Mouse (Mus musculus) limb, embryonic 15.5 days (tissue): ENCODE measurements around the gene Rnf43. TPM values are rescaled to one million over a fixed set of nuclear protein-coding genes. Genes with fewer than 3 reads are reported as not detected.

Experiments
- ATAC-seq: fragments of 200-750 bp; cut with Nextera tagmentation; 2 replicates; pipeline ENCODE4 v1.8.0; 2017; ENCODE audit warnings: low read depth, moderate TSS enrichment; ENCODE audit not compliant: insufficient number of reproducible peaks, low FRiP score, low TSS enrichment
- H3K27ac ChIP-seq: fragments of 300-500 bp; sonication (generic); 2 replicates; pipeline ENCODE4 v1.5.1; 2015; ENCODE audit warnings: moderate library complexity, mild to moderate bottlenecking, inconsistent platforms
- H3K27me3 ChIP-seq: fragments of 300-500 bp; sonication (generic); 2 replicates; pipeline ENCODE4 v1.6.1; 2015; ENCODE audit warnings: inconsistent platforms
- H3K36me3 ChIP-seq: fragments of 300-500 bp; sonication (generic); 2 replicates; pipeline ENCODE4 v1.6.1; 2015; ENCODE audit warnings: inconsistent platforms
- H3K4me1 ChIP-seq: fragments of 300-500 bp; sonication (generic); 2 replicates; pipeline ENCODE4 v1.6.1; 2015; ENCODE audit warnings: inconsistent platforms
- H3K4me2 ChIP-seq: fragments of 300-500 bp; sonication (generic); 2 replicates; pipeline ENCODE4 v1.6.1; 2015; ENCODE audit warnings: mild to moderate bottlenecking, inconsistent platforms
- H3K4me3 ChIP-seq: fragments of 300-500 bp; sonication (generic); 2 replicates; pipeline ENCODE4 v1.5.1; 2015; ENCODE audit warnings: mild to moderate bottlenecking, inconsistent platforms
- H3K9ac ChIP-seq: fragments of 300-500 bp; sonication (generic); 2 replicates; pipeline ENCODE4 v1.6.1; 2015; ENCODE audit warnings: inconsistent platforms
- H3K9me3 ChIP-seq: fragments of 300-500 bp; sonication (generic); 2 replicates; pipeline ENCODE4 v1.6.1; 2016; ENCODE audit warnings: inconsistent platforms
- WGBS: fragments of 180-500 bp; shearing (Covaris S2); methylation state at CpG from one replicate; pipeline ENCODE4 v1.1.7; 2015; 5-methylcytosine and 5-hydroxymethylcytosine counted together
- polyA plus RNA-seq: library from polyadenylated mRNA; unstranded; fragments of >200 nt; fragmentation: Nextera tagmentation; extraction: Ambion mirVana; gene quantifications from 2 replicates; pipeline ENCODE4 v1.2.1, GENCODE M21; 2015

Gene Rnf43
- polyA plus RNA-seq, 1 experiment from 2014 or later, result 9.3 TPM

DNA sequence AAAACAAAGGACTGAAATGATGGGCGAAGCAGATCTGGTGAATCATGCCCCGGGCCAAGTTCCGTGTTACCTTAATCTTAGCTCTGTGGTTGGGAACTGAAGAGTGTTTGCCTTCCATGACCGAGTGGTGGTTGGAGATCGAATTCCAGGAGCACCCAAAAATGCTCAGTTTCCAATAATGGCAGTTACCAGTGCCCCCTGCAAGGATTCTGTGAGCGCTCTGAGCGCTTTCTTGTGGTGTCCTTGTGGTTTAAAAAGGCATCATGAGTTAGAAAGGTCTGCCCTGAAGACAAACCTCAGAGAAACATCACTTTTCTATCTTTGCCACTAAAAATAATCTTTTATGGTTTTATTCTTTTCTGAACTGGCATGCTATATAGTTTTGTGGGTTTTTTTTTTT lies 16.5 kb downstream of the Rnf43 start:
- WGBS, result 68% methylated on average over 7 of the region's 7 CpGs
- no peak for ATAC-seq

DNA sequence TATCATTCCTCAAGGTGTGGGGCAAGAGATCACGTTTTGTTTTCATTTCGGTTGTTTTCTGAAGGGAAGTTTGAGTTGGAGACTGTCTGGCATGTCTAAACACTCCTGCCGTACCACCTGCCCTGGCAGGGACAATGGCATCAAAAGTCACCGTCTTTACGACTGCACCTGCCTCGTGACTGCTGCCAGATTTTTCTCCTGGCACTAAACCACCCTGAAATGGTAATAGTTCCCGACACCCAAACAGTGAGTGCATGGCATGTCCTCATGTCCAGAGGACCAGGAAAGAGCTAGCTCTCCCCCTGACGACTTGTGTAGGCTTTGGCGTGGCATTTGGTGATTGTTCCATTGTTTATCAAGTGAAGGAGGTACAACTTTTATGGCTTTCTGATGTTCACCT lies 18.3 kb downstream of the Rnf43 start:
- H3K27me3 ChIP-seq, result no peaks in the 10 kb centered on the region
- H3K4me1 ChIP-seq, result no peaks in the 10 kb centered on the region
- H3K9ac ChIP-seq, result no peak overlapping the region
- H3K9me3 ChIP-seq, result no peaks in the 10 kb centered on the region
- WGBS, result 68% methylated on average over 9 of the region's 9 CpGs
- no peak overlapping the region for H3K27ac ChIP-seq
- H3K36me3 ChIP-seq, result no peaks in the 10 kb centered on the region
- ATAC-seq, result no peak
- no peak overlapping the region for H3K4me2 ChIP-seq
- H3K4me3 ChIP-seq, result no peak overlapping the region

More for the DNA sequence above, 16.5 kb downstream of the Rnf43 start:
- Histone ChIP-seq H3K27ac (no peak overlapping the region), H3K4me3 (no peak overlapping the region), H3K9ac (no peak overlapping the region), H3K27me3 (no peaks in the 10 kb centered on the region), H3K4me1 (no peaks in the 10 kb centered on the region), H3K36me3 (no peaks in the 10 kb centered on the region), H3K9me3 (no peaks in the 10 kb centered on the region), H3K4me2 (no peak overlapping the region)

DNA sequence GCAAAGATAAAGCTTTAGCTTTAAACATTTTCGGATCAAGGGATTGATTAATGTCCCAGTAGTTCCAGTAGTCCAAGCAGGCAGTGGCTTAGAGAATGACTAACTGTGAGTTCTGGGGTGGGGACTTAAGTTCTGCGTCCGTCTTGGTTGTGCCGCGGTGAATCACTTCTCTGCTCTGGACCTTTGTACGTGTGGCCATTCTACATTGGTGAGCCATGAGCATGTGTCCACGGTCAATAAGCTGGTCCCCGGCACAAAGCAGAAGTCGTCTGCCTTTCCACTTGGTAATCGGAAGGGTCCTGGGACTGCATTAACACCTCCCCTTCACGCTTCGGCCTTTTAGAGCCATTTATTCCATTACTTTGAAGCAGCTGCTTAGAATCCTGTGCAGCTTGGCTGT lies 19.6 kb downstream of the Rnf43 start:
- 57% methylated on average over 12 of the region's 12 CpGs for WGBS
- peak overlapping the region; percentile 54; the same call in 1 of the 2 replicates for H3K27ac ChIP-seq
- H3K9ac ChIP-seq, result no peak overlapping the region
- H3K36me3 ChIP-seq, result no peaks in the 10 kb centered on the region
- ATAC-seq, result no peak
- H3K9me3 ChIP-seq, result no peaks in the 10 kb centered on the region
- H3K27me3 ChIP-seq, result no peaks in the 10 kb centered on the region
- no peaks in the 10 kb centered on the region for H3K4me1 ChIP-seq
- no peak overlapping the region for H3K4me2 ChIP-seq
- no peak overlapping the region for H3K4me3 ChIP-seq

DNA sequence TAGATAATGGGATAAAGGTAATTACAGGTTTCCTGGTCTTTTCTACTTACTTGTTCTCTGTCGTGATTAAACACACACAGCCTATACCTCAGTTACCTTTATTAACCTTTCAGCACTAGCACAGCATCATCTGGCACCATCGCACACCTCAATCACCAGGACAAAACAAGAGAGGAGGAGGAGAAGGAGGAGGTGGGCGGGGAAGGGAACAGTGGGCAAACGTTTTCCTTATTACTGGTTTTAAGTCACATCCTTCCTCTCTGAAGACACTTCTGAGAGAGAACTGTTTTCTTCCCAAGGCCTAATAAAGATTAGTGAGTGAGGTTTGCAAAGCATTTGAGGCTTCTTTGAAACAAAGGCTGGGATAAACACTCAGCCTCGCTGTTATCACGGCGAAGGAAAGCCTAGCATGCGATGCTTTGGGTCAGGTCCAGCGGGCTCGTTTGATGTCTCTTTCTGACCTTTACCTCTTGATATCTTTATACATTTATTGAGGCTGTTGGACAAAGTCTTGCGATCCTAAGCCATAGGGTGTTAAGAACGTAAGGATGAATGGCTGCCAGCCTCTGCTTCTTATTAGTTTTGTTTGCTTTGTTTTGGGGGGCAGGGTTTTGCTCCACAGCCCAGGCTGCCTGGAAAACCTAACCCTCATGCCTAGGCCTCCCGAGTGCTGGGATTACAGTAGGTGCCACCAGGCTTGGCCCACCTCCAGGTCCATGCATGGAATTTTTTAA lies 20.5 kb downstream of the Rnf43 start:
- H3K9me3 ChIP-seq, result no peaks in the 10 kb centered on the region
- no peak for ATAC-seq
- H3K4me2 ChIP-seq, result no peak overlapping the region
- H3K4me3 ChIP-seq, result no peak overlapping the region
- 27% methylated on average over 13 of the region's 13 CpGs for WGBS
- no peak overlapping the region for H3K27ac ChIP-seq
- no peak overlapping the region for H3K9ac ChIP-seq
- no peaks in the 10 kb centered on the region for H3K27me3 ChIP-seq
- 0 out of 2 replicates have a peak, but pooled peaks cover 2% of the 10 kb centered on the region for H3K4me1 ChIP-seq
- no peaks in the 10 kb centered on the region for H3K36me3 ChIP-seq

DNA sequence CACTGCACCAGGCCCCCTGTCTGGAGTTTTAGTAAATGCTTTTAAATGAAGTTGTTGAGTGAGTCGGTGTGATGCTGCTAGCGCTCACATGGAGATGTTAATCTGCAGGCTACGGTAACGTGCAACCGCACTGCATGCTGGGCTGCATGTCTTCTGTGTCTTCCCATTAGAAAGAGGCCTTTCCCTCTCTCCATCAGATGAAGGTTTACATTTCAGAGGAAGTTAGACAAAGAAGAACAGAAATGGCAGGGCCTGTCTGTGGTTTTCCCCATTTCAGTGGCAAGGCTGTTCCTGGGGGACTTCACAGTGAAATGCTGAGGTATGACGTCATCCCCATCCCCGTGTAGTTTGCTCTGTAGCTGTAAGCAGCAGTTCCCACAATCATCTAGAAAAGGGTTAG lies 23.9 kb downstream of the Rnf43 start:
- no peak overlapping the region for H3K27ac ChIP-seq
- H3K9ac ChIP-seq, result no peak overlapping the region
- no peaks in the 10 kb centered on the region for H3K27me3 ChIP-seq
- H3K4me3 ChIP-seq, result no peak overlapping the region
- WGBS, result 58% methylated on average over 7 of the region's 7 CpGs
- no peaks in the 10 kb centered on the region for H3K36me3 ChIP-seq
- no peaks in the 10 kb centered on the region for H3K9me3 ChIP-seq
- H3K4me1 ChIP-seq, result peaks cover 24% of the 10 kb centered on the region
- no peak overlapping the region for H3K4me2 ChIP-seq
- no peak for ATAC-seq

DNA sequence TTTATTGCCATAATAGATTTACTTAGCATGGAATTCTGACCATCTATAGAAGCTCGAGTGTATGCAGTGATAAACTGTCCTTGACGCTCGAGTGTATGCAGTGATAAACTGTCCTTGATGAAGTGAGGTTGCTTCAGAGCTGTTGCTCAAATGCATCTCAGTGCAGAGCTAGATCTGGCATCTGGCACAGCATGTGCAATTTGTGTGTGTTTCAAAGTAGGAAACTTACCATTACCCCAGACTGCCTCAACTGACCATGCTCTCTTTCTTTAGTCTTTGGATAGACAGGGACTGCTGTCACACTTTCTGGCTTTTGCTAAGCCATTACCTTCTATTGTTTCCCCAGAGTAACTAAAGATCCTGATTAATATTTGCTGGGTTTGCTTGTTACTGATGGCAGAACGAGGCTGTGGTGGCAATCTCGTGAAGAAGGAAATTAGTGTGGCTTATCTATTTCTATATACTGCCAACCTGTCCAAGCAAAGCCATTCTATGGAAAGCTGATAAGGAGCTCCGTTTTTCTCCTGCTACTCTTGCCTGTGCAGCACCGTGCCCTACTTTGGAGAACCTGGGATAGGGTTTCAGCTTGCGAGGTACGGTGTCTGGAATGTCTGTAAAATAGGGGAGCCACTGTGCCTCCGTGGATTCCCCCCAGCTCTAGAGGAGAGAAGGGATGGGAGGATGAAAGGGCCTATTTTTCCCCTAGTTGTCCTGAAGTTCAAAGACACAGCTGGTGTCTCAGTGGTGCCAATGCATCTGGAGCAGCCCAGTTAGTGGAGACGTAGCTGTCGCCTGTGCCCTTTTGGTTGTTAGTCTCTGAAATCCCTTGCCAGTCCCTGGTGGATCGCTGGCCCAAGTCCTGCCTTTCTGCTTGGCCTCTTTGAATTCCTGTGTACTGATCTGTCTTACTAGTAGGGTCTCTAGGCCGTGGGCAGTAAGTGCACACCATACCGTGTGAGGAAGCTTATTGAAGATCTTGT lies 25.0 kb downstream of the Rnf43 start:
- peaks cover 24% of the 10 kb centered on the region for H3K4me1 ChIP-seq
- WGBS, result 58% methylated on average over 15 of the region's 15 CpGs
- no peaks in the 10 kb centered on the region for H3K9me3 ChIP-seq
- no peak overlapping the region for H3K4me3 ChIP-seq
- ATAC-seq, result no peak
- H3K4me2 ChIP-seq, result no peak overlapping the region
- no peak overlapping the region for H3K9ac ChIP-seq
- H3K27me3 ChIP-seq, result no peaks in the 10 kb centered on the region
- H3K27ac ChIP-seq, result no peak overlapping the region
- H3K36me3 ChIP-seq, result no peaks in the 10 kb centered on the region

DNA sequence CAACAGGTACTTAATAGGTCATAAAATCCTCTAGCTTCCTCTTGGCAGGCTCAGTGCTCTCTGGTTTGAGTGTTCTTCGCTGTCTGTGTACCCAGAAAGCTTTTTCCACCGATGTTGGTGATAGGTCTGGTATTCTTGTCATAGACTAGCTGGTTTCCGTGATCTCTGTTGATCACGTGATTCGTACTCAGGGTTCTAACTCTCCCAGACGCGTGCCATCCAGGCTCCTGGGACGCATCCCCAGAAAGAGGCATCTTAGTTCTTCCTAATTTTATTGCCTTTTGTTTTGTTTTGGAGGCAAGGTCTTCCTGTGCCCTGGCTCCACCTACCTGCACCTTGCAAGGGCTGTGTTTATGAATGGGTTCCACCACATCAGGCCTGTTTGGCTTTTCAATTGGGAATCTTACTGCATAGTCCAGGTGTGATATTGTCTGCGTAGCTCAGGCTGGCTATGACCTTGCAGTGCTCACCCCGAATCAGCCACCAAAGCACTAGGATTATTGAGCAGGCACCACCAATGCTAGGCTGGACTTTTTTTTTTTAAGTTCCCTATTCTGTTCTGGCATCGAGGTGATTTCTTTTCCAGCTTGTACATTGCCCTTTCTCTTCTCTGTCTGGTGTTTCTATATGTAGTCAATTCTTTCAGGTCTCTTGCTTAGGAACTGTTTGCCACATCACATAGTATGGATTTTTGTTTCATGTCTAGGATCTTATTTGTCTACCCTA lies 26.1 kb downstream of the Rnf43 start:
- Histone ChIP-seq H3K9ac (no peak overlapping the region), H3K27me3 (no peaks in the 10 kb centered on the region), H3K27ac (no peak overlapping the region), H3K36me3 (no peaks in the 10 kb centered on the region), H3K4me3 (no peak overlapping the region), H3K4me2 (no peak overlapping the region), H3K4me1 (peaks cover 24% of the 10 kb centered on the region), H3K9me3 (no peaks in the 10 kb centered on the region)
- 68% methylated on average over 11 of the region's 11 CpGs for WGBS
- no peak for ATAC-seq

DNA sequence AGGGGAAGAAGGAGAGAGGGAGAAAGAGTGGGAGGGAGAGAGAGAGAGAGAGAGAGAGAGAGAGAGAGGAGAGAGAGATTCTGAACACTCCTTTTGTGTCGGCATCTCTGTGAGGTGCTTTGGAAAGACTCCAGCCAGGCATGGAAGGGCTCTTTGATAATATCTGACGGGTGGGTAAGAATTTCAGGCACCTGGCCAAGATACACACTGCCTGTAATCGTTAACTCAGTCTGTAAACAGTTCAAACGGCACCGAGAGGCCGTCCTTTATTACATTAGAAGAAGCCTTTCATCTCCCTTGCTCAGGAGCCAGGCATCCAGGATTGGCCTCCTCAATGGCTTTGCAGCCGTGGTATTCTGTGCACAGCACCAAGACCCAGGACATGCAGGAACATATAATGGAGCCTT lies 26.9 kb downstream of the Rnf43 start:
- 3% methylated on average over 7 of the region's 7 CpGs for WGBS
- H3K9me3 ChIP-seq, result no peaks in the 10 kb centered on the region
- no peak for ATAC-seq
- peaks cover 24% of the 10 kb centered on the region for H3K4me1 ChIP-seq
- no peak overlapping the region for H3K4me3 ChIP-seq
- no peaks in the 10 kb centered on the region for H3K36me3 ChIP-seq
- H3K27me3 ChIP-seq, result no peaks in the 10 kb centered on the region
- peak overlapping the region; percentile 20; the same call in 1 of the 2 replicates for H3K4me2 ChIP-seq
- no peak overlapping the region for H3K27ac ChIP-seq
- no peak overlapping the region for H3K9ac ChIP-seq

DNA sequence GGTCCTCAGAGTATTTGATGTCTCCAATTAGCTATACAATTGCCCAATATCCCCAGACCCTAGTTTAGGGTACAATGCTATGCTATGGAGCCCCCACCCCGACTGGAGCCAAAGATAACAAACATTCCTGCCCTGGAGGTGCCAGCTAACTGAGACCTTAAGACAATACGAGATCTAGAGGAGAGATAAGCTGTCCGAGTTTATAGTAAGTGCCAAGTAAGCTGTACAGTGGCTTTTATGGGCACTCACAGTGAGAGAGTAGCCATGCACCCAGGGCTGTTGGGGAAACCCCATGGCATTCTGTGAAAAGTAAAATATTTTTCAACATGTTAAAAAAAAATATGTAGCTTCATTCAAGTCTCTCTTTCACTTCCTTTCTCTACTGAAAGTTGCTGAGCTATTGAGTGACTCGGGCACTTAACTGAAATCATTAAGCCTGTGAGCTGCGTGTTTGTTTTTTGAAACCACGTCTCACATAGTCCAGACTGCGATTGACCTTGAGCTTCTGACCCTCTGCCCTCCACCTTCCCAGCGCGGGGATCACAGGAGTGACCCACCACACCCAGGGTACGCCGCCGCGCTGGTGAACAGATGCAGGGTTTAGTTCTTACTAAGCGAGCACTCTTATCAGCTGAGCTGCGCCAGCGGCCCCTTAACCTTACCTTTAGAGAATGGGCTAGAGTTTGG lies 27.7 kb downstream of the Rnf43 start:
- Histone ChIP-seq H3K4me1 (peaks cover 24% of the 10 kb centered on the region), H3K4me2 (peak overlapping the region; percentile 20; the same call in 1 of the 2 replicates), H3K27me3 (no peaks in the 10 kb centered on the region), H3K36me3 (no peaks in the 10 kb centered on the region), H3K4me3 (no peak overlapping the region), H3K9ac (no peak overlapping the region), H3K27ac (no peak overlapping the region), H3K9me3 (no peaks in the 10 kb centered on the region)
- ATAC-seq, result no peak
- 62% methylated on average over 16 of the region's 16 CpGs for WGBS

DNA sequence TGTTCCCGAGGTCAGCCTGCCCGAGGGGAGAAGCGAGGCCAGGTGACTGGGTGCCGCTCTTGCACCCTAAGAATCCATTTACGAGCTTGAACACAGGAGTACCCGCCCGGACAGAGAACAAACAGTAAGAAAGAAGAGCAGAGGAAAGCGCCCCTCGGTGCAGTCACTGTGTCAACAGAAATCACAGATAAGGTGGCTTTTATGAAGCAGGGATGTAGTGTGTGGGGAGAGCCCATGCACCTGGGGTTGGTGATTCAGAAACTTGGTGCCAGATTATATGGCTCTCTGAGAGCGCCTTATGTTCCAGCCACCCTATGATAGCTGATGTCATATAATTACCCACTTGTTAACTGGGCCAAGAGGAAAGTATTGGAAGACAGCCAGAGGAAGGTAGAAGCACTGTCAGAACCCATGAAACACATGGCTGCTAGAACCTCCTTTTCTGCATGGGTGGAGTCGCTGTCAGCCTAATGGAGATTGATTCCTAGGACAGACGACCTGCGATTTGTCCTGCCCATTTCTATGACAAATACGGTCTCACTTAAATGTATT lies 34.7 kb downstream of the Rnf43 start:
- H3K27me3 ChIP-seq, result no peaks in the 10 kb centered on the region
- 58% methylated on average over 14 of the region's 14 CpGs for WGBS
- no peak overlapping the region for H3K4me3 ChIP-seq
- H3K4me1 ChIP-seq, result 0 out of 2 replicates have a peak, but pooled peaks cover 7% of the 10 kb centered on the region
- no peaks in the 10 kb centered on the region for H3K9me3 ChIP-seq
- no peak overlapping the region for H3K4me2 ChIP-seq
- no peak for ATAC-seq
- no peak overlapping the region for H3K9ac ChIP-seq
- no peak overlapping the region for H3K27ac ChIP-seq
- H3K36me3 ChIP-seq, result no peaks in the 10 kb centered on the region

DNA sequence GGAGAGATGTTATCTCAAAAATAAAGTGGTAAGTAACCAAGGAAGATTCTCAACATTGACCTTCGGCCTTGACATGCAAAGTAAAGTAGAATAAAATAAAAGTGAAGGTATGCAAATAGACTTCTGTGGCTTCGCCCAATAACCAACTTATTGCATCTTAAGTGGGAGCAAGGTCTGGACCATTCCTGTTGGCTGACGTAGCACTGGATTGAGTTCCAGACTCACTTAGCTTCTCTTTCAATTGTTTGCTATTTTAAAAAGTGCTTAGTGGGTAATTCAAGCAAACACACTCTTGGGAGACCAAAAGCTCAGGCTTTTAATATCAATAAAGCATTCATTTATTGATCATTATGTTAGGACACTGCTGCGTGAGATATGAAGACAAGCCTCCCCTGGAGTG lies 35.6 kb downstream of the Rnf43 start:
- Histone ChIP-seq H3K27me3 (no peaks in the 10 kb centered on the region), H3K4me3 (no peak overlapping the region), H3K36me3 (no peaks in the 10 kb centered on the region), H3K4me2 (no peak overlapping the region), H3K27ac (no peak overlapping the region), H3K4me1 (0 out of 2 replicates have a peak, but pooled peaks cover 7% of the 10 kb centered on the region), H3K9ac (no peak overlapping the region), H3K9me3 (no peaks in the 10 kb centered on the region)
- no peak for ATAC-seq
- 85% methylated on average over 4 of the region's 4 CpGs for WGBS
